Mouse (Mus musculus): Measurements from ENCODE around the gene Zfp638.

Gene Zfp638

DNA sequence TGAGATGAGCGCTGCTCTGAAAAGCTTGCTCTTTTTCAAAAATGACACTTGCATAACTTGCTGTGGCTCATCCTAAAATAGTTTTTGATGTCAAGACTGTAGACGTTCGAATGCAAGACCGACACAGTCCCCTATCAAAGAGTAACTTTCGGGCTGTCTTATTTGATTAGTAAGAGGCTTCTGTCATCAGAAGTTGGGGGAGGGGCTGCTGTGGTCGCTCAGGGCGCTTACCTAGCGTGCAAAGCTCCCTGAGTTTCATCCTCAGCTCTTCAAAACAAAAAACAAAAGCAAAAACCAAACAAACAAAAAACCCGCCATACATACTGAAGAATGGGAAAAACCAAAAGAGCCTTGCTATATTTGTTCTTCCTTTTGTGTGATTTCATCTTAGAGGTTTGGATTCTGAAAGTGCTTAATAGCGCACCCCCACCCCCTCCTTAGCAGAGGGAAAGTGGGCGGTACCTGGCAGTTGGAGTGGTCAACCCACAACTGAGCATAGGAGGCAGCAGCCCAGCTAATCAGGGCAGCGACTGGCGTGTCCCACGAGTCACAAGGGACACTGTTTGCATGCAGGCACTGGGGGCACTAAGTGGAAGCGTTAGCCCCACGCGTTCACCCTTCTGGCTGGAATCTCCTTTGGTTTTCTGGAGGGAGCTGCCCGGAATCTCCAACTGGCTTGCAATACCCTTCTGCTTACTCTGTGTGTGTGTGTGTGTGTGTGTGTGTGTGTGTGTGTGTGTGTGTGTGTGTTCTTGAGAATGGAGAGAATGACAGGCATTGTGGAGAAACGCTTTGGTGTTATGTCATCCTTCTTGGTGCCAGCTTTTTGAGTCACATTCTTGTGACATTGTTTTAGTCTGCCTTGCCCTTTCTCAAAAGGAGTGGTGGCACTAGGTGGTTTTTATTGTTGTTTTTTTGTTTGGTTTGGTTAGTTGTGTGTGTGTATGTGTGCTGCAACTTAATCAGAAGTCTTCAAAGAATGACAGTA lies 983 bp downstream of the Zfp638 start:
- TF ChIP-seq GATA4 (IDR thresholded peaks at IDR 0.05; ENCODE audit: insufficient replicate concordance, low read length), result no peak

DNA sequence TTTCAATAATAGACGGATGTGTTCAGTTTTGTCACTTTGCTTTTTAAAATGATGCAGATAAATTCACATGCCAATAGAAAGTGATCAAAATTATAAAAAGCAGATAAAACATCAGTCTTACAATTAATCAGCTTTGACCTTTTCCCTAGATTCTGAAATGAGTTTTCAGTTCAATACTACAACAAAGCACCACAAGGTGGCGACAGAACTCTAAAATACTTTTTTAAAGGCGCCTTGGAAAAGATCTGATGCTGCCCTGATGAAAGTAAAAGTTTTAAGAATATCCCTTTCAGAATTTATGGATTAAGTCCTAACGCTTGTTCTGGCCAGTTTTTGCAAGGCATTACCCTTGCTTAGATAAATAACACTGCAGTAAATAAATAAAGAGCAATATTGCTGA lies 12.9 kb downstream of the Zfp638 start:
- TF ChIP-seq GATA4 (IDR thresholded peaks at IDR 0.05; ENCODE audit: insufficient replicate concordance, low read length), result no peak

DNA sequence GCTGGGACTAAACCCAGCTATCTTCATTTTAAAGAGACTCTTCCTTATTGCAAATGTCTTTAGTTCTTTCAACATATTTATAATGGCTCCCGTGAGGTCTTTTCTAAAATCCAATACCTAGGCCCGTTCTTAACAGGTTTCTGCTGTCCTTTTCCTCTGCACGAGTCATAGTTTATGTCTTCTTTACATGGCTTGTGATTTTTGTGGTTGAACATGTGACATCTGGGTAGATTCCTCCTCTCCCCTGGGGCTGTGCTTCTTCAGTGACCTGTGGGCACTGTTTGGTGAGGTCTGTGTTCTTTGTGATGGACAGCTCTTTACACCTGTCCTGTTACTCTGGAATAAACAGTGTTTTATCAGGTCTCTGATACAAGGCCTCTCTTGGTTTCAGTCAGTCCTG lies 19.9 kb downstream of the Zfp638 start:
- no peak for TF ChIP-seq GATA4 (IDR thresholded peaks at IDR 0.05; ENCODE audit: insufficient replicate concordance, low read length)

DNA sequence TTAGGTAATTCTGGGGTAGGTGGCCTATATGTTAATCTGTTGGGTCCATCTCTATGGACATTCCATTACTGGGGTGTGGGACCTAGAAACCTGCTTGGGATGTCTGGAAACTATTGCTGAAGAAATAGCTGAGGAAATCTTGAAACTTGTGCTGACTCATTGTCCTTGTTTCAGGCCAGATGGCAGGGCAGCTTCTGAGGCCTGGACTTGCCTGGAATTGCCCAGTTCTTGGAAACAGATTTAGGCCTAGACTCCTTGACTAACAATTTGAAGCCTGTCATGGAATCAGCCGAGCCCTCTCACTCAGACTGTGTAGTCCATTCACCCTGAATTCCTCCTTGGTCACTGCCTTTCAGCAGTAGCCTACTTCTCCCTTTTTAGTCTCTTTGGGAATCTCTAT lies 21.9 kb downstream of the Zfp638 start:
- TF ChIP-seq GATA4 (IDR thresholded peaks at IDR 0.05; ENCODE audit: insufficient replicate concordance, low read length), result no peak

DNA sequence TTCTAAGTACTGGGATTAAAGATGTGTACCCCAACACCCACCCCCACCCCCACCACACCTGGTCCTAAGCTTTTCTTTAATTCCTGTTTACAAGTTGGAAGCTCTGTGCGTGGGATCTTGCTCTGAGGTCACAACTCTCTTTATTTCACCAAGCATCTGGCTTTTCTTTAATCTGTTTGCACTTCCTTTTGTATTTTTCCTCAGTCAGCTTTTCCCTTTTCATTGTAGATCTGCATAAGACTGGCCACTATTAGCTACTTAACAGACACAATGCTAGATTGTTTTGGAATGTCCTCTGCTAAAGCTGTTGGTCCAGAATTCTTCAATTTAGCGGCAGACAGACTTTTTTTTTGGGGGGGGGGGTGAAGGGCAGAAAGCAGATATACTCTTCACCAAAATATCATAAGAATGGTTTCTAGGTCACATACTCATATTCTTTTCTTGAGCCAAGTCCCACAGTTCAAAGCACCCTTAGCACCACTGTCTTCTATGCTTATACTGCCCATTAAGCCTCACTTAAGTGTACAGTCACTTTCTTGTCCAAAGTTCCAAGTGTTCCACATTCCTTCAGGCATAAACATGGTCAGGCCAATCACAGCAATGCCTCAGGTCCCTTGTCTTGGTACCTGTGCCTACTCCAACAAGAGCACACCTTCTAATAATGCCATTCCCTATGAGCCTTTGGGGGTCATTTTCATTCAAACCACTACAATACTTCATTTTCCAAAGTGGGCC lies 23.5 kb downstream of the Zfp638 start:
- no peak for TF ChIP-seq GATA4 (IDR thresholded peaks at IDR 0.05; ENCODE audit: insufficient replicate concordance, low read length)

DNA sequence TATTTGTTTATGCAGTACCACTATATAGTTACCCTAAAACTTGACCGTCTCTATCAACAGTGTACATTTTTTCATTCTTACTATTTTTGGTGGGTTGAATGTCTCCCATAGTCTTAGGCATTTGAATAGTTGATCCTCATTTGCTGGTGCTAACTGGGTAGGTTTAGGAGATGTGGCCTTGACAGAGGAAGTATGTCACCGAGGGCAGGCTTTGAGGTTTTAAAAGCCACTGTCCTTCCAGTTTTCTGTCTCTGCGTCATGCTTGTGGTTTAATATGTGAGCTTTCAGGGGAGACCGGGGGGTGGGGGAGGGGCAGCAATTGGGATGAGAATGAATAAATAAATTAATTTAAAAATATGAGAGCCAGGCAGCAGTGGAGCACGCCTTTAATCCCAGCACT lies 24.3 kb downstream of the Zfp638 start:
- TF ChIP-seq GATA4 (IDR thresholded peaks at IDR 0.05; ENCODE audit: insufficient replicate concordance, low read length), result no peak

DNA sequence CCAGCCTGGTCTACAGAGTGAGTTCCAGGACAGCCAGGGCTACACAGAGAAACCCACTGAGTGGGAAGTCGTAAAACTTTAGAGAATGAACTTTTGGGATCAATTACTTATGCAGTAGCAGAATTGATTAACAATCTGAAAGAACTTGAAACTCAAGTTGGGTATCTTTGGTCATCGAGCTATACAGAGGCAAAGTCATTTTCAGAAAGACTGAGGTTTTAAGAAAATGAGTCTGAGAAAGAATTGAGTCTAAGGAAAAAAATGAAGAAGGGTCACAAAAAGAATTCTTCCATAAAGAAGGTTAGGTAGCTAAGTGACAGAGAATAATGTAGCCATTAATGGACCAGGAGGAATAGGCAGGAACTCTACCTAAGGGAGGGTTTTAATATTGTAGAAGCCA lies 24.8 kb downstream of the Zfp638 start:
- TF ChIP-seq GATA4 (IDR thresholded peaks at IDR 0.05; ENCODE audit: insufficient replicate concordance, low read length), result no peak

DNA sequence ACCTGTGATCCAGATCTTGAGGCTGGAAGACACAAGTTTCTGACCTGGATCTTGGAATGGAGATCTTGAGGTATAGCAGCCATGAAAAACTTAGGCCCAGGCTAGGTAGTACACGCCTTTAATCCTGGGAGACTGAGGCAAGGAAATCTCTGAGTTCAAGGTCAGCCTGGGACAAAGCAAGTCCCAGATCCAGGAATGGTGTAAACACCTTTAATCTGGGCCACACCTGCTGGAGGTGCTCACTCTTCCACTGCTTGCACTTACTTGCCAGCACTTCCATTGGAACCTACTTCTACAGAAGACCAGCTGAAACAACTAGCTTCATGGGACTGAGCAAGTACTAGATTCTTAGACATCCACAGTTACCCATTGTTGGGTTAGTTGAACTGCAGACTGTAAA lies 26.2 kb downstream of the Zfp638 start:
- TF ChIP-seq GATA4 (IDR thresholded peaks at IDR 0.05; ENCODE audit: insufficient replicate concordance, low read length), result no peak

DNA sequence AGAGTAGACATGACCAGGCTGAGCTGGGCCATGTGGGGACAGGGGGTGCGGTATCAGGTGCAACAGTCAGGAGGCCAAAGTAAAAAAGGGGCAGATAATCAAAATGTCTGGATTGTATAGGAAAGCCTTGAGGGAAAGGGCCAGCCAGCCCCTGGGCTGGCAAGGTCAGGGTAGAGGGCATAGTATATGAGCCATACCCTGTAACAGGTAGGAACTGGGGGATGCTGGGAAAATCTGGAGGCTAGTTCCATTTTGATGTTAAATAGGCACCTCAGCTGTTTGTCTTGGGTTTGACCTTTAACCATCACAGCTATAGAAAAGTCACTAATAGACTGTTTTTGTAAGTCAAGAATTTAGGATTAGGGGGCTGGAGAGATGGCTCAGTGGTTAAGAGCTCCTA lies 26.7 kb downstream of the Zfp638 start:
- TF ChIP-seq GATA4 (IDR thresholded peaks at IDR 0.05; ENCODE audit: insufficient replicate concordance, low read length), result no peak

DNA sequence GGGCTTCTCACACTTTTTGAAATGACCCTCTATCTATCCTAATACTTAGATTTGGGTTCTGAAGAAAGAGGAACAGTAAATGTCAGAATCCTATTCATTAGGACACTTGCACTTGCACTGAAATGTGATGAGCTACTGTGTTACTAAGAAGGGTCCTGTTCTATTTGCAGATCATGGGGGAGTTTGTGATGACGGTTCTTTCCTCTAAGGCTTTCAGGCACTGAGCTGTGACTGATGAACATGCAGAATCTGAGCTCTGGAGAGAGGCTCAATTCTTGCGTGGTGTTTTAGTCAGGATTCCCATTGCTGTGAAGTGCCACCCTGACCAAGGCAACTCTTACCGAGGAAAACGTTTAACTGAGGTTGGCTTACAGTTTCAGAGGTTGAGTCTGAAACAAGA lies 32.2 kb downstream of the Zfp638 start:
- no peak for TF ChIP-seq GATA4 (IDR thresholded peaks at IDR 0.05; ENCODE audit: insufficient replicate concordance, low read length)

DNA sequence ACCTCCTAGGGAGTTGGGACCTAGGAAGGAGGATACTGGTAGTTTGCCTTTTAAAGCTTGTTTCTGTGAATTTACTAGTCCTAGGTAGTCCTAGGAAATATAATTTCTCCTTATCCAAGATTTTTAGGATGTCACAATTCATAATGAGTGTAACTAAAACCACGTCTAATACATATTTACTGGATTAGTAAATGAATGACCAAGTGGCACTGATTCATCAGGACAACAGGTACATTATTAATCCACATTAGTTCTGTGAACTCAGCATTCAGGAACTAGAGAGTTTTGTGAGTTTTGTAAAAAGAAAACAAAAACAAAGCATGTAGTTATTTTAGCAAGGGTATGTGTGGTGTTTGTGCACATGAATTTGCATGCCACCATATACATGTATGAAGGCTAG lies 38.4 kb downstream of the Zfp638 start:
- TF ChIP-seq GATA4 (IDR thresholded peaks at IDR 0.05; ENCODE audit: insufficient replicate concordance, low read length), result no peak

DNA sequence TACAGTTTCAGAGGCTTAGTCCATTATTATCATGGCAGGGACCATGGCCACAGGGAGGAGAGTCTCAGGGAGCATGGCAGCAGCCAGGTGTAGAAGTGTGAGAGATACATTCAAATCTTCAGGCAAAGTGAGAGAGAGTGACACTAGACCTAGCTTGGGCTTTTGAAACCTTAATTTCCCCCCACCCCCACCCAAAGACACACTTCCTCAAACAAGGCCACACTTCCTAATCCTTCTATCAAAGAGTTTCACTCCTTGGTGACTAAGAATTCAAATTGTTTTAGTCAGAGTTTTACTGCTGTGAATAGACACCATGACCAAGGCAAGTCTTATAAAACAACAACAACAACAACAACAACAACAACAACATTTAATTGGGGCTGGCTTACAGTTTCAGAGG lies 39.8 kb downstream of the Zfp638 start:
- no peak for TF ChIP-seq GATA4 (IDR thresholded peaks at IDR 0.05; ENCODE audit: insufficient replicate concordance, low read length)

DNA sequence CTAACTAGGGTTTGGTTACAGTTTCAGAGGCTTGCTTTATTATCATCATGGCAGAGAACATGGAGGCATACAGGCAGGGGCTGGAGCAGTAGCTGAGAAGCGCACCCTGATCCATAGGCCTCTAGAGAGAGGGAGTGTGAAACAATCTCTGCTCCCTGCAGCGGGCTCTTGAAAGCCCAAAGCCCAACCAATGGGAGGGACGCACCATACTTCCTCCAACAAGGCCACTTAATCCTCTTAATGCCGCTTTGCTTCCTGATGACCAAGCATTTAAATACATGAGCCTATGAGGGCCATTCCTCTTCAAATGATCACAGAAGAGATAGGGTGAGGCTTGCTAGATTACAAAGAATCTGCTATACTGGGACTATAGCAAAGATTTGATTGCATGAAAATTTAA lies 41.5 kb downstream of the Zfp638 start:
- TF ChIP-seq GATA4 (IDR thresholded peaks at IDR 0.05; ENCODE audit: insufficient replicate concordance, low read length), result no peak

DNA sequence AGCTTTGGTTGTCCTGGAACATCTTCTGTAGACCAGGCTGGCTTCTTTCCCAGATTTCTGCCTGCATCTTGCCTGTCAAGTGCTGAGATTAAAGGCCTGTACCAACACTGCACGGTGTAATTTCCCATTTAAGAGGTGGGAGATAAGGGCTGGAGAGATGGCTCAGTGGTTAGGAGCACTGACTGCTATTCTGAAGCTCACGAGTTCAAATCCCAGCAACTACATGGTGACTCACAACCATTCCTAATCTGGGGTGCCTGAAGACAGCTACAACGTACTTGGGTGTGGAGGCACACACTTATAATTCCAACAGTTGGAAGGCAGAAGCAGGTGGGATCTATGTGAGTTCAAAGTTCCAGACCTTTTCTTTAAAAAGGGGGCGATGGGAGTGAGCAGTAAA lies 46.8 kb downstream of the Zfp638 start:
- TF ChIP-seq GATA4 (IDR thresholded peaks at IDR 0.05; ENCODE audit: insufficient replicate concordance, low read length), result peak; percentile 11; the same call in 1 of the 2 replicates

DNA sequence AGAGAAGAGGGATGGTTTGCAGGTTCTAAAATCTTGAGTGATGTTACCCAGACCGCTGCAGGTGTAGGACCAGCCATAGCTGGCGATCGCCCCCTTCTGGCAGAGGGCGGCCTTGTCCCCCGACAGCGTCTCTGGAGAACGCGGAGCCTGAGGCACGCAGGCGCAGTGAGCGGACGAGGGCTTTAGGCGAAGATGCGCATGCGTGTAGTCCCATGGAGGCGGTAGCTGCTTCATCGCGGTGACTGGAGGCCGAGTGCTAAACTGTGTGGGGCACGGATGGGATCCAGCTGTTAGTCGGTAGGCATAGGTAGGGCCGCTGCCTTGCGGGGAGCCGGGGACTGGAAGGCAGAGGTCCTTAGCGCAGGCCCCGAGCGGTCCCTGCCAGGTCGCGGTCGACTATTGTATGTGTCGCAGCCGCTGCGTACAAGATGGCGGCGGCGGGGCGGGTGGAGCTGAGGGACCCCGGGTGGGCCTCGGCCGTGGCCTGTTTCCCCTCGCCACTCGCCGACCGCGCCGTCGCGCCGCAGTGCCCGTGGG lies 47.3 kb downstream of the Zfp638 start:
- no peak; the same call in 1 of the 2 replicates for TF ChIP-seq GATA4 (IDR thresholded peaks at IDR 0.05; ENCODE audit: insufficient replicate concordance, low read length)

DNA sequence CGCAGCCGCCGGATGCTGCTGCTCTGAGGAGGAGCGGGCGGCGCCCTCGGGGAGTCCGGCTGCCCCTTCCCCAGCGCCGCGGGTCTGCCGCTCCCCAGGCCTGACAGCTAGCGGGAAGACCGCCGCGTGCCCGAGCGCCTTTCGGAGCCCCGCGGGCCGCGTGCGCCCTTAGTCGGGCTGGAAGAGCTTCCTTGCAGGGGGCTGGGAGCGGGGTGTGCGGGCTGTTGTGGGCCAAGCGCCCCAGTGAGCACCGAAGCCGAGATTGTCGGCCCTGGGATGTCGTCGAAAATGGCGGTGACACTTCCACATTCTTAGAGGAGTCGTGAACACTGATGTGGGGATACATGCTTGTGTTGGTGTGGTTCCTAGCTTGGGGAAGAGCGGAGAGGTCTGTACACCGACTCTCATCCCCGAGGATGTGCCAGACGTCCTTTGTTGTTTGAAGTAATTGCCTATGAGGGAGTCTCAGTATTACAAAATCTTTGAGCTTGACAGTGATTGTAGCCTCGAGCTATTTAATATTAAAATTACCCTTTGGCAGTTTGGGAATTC lies 47.9 kb downstream of the Zfp638 start:
- TF ChIP-seq GATA4 (IDR thresholded peaks at IDR 0.05; ENCODE audit: insufficient replicate concordance, low read length), result no peak
